Mouse (Mus musculus): ENCODE results near the gene Narf. TPM values are rescaled to one million over a fixed set of nuclear protein-coding genes. Genes with fewer than 3 reads are reported as not detected.

The Narf gene
- polyA plus RNA-seq, 1 experiment: 42.0 TPM

GRCm38 (mm10) chr11:121221321-121222010 is 15.6 kb upstream of the Narf start:
- no peaks in the 10 kb centered on the region for H3K27me3 ChIP-seq (ENCODE audit: control insufficient read depth, insufficient read depth, low read length)
- H3K4me1 ChIP-seq (ENCODE audit: control insufficient read depth, insufficient read depth, insufficient read length): no peaks in the 10 kb centered on the region
- H3K4me3 ChIP-seq (ENCODE audit: extremely low read depth, insufficient read depth, insufficient read length): no peak overlapping the region
- H3K27ac ChIP-seq (ENCODE audit: insufficient read depth, low read length): no peak overlapping the region
- peaks cover 48% of the 10 kb centered on the region for H3K36me3 ChIP-seq (ENCODE audit: control insufficient read depth, insufficient read depth, low read length)
- TF ChIP-seq CTCF (IDR thresholded peaks at IDR 0.05; ENCODE audit: extremely low read depth, insufficient read depth, insufficient read length, insufficient replicate concordance) (no peak), POLR2A (IDR thresholded peaks at IDR 0.05; ENCODE audit: low read depth, low read length) (no peak)
- 82% methylated on average over 6 of the region's 6 CpGs for WGBS
- DNase-seq (ENCODE audit: low read depth in 1 of 2, low spot score in 2 of 2): no peak

- TF ChIP-seq CTCF (IDR thresholded peaks at IDR 0.05; ENCODE audit: extremely low read depth, insufficient read depth, insufficient read length, insufficient replicate concordance) (no peak), POLR2A (IDR thresholded peaks at IDR 0.05; ENCODE audit: low read depth, low read length) (0 out of 2 replicates have a peak, but pooled peaks have one; percentile 6)
- Histone ChIP-seq H3K36me3 (ENCODE audit: control insufficient read depth, insufficient read depth, low read length) (peaks cover 32% of the 10 kb centered on the region), H3K27ac (ENCODE audit: insufficient read depth, low read length) (peak overlapping the region; percentile 98), H3K4me3 (ENCODE audit: extremely low read depth, insufficient read depth, insufficient read length) (peak overlapping the region; percentile 82), H3K4me1 (ENCODE audit: control insufficient read depth, insufficient read depth, insufficient read length) (peaks cover 6% of the 10 kb centered on the region), H3K27me3 (ENCODE audit: control insufficient read depth, insufficient read depth, low read length) (no peaks in the 10 kb centered on the region)
- peak; percentile 57 to 83 for DNase-seq (ENCODE audit: low read depth in 1 of 2, low spot score in 2 of 2)
- WGBS: 3% methylated on average over 21 of the region's 21 CpGs
Measured at GRCm38 (mm10) chr11:121228129-121229017, 8.7 kb upstream of the Narf start.

DNA sequence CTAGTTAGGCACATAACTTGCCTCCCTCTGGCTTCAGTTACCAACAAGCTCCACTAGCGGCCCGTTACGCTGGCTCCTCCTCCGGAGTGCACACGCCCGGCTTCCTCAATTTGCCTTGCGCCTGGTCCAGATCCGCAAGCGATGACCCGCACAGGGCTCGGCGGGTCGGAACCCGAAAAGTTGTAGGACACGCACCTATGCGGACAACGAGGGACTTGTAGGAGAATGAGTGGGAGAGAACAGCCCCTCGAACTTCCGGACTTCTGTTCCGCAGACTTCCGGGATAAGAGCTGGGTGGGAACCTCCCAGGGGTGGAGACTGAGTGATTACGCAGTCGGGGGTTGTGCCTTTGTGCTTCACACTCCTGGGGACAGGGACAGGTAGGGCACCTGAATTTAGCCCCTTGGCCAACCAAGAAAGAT is 8.0 kb upstream of the Narf start, which contains the start of gene Cybc1:
TSS of gene Cybc1 (minus strand) at position 305 of the 422 bp plus-strand sequence.
- TF ChIP-seq POLR2A (IDR thresholded peaks at IDR 0.05; ENCODE audit: low read depth, low read length) (peak; percentile 48), CTCF (IDR thresholded peaks at IDR 0.05; ENCODE audit: extremely low read depth, insufficient read depth, insufficient read length, insufficient replicate concordance) (no peak)
- H3K4me1 ChIP-seq (ENCODE audit: control insufficient read depth, insufficient read depth, insufficient read length): peaks cover 6% of the 10 kb centered on the region
- WGBS: under 1% methylated on average over 23 of the region's 23 CpGs

DNA sequence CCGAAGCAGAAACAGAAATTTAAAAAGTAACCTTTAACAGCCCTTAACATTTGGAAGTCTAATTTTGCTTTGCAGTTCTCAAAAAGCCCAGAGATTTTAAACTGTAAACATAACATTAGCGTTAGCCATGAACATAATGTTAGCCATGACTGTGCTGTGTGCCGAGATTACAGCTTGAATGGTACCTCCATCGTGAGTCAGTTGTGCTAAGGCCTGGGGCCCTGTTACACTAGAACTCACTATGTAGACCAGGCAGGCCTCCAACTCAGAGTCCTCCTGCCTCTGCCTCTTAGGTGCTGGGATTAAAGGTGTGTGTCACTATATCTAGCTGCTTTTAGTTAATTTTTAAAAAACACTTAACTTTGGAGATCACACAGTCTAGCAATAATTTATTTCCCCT is 5.9 kb upstream of the Narf start:
- no peak overlapping the region for H3K4me3 ChIP-seq (ENCODE audit: extremely low read depth, insufficient read depth, insufficient read length)
- WGBS: 89% methylated on average over 4 of the region's 4 CpGs
- no peak overlapping the region for H3K27ac ChIP-seq (ENCODE audit: insufficient read depth, low read length)
- DNase-seq (ENCODE audit: low read depth in 1 of 2, low spot score in 2 of 2): no peak
- TF ChIP-seq POLR2A (IDR thresholded peaks at IDR 0.05; ENCODE audit: low read depth, low read length): no peak
- no peak for TF ChIP-seq CTCF (IDR thresholded peaks at IDR 0.05; ENCODE audit: extremely low read depth, insufficient read depth, insufficient read length, insufficient replicate concordance)
- H3K27me3 ChIP-seq (ENCODE audit: control insufficient read depth, insufficient read depth, low read length): no peaks in the 10 kb centered on the region
- peaks cover 4% of the 10 kb centered on the region for H3K36me3 ChIP-seq (ENCODE audit: control insufficient read depth, insufficient read depth, low read length)
- H3K4me1 ChIP-seq (ENCODE audit: control insufficient read depth, insufficient read depth, insufficient read length): peaks cover 13% of the 10 kb centered on the region

More for the DNA sequence above, 8.0 kb upstream of the Narf start, which contains the start of gene Cybc1:
- DNase-seq (ENCODE audit: low read depth in 1 of 2, low spot score in 2 of 2): peak; percentile 83 to 86
- Histone ChIP-seq H3K27ac (ENCODE audit: insufficient read depth, low read length) (peak within 1 kb of the TSS; percentile 98), H3K4me3 (ENCODE audit: extremely low read depth, insufficient read depth, insufficient read length) (peak within 1 kb of the TSS; percentile 82), H3K27me3 (ENCODE audit: control insufficient read depth, insufficient read depth, low read length) (no peaks in the 10 kb centered on the region), H3K36me3 (ENCODE audit: control insufficient read depth, insufficient read depth, low read length) (peaks cover 26% of the 10 kb centered on the region)

GRCm38 (mm10) chr11:121231628-121232291 is 5.3 kb upstream of the Narf start:
- Histone ChIP-seq H3K27ac (ENCODE audit: insufficient read depth, low read length) (no peak overlapping the region), H3K4me3 (ENCODE audit: extremely low read depth, insufficient read depth, insufficient read length) (no peak overlapping the region), H3K27me3 (ENCODE audit: control insufficient read depth, insufficient read depth, low read length) (no peaks in the 10 kb centered on the region), H3K4me1 (ENCODE audit: control insufficient read depth, insufficient read depth, insufficient read length) (peaks cover 15% of the 10 kb centered on the region), H3K36me3 (ENCODE audit: control insufficient read depth, insufficient read depth, low read length) (no peaks in the 10 kb centered on the region)
- DNase-seq (ENCODE audit: low read depth in 1 of 2, low spot score in 2 of 2): no peak
- TF ChIP-seq POLR2A (IDR thresholded peaks at IDR 0.05; ENCODE audit: low read depth, low read length): no peak
- no peak for TF ChIP-seq CTCF (IDR thresholded peaks at IDR 0.05; ENCODE audit: extremely low read depth, insufficient read depth, insufficient read length, insufficient replicate concordance)
- WGBS: 74% methylated on average over 4 of the region's 4 CpGs

DNA sequence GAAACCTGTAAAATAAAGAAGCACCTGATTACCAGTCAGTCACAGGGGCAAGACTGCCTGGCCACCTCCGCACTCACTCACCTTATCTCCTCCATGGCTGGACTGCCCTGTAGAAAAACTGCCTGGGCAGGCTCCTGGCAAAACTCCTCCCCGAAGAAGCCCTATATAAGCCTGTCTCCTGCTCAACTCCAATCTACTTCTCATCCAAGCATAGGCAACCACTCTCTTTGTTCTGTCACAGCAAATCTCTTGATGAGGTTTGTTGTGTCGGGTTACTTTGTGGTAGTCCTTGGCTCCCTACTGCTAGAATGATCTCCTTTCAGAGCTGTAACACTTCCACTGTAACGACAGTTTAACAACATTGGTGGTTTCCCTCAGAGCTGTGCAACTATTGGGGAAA is 4.3 kb upstream of the Narf start:
- H3K36me3 ChIP-seq (ENCODE audit: control insufficient read depth, insufficient read depth, low read length): no peaks in the 10 kb centered on the region
- no peak for DNase-seq (ENCODE audit: low read depth in 1 of 2, low spot score in 2 of 2)
- peaks cover 14% of the 10 kb centered on the region for H3K4me1 ChIP-seq (ENCODE audit: control insufficient read depth, insufficient read depth, insufficient read length)
- no peak overlapping the region for H3K27ac ChIP-seq (ENCODE audit: insufficient read depth, low read length)
- H3K27me3 ChIP-seq (ENCODE audit: control insufficient read depth, insufficient read depth, low read length): no peaks in the 10 kb centered on the region
- TF ChIP-seq POLR2A (IDR thresholded peaks at IDR 0.05; ENCODE audit: low read depth, low read length) (no peak), CTCF (IDR thresholded peaks at IDR 0.05; ENCODE audit: extremely low read depth, insufficient read depth, insufficient read length, insufficient replicate concordance) (no peak)
- 67% methylated on average over 4 of the region's 4 CpGs for WGBS
- H3K4me3 ChIP-seq (ENCODE audit: extremely low read depth, insufficient read depth, insufficient read length): no peak overlapping the region

Data from spleen, adult 2 months (tissue).